Mouse (Mus musculus): Measurements from ENCODE around the gene Gimap9. TPM values are rescaled to one million over a fixed set of nuclear protein-coding genes. Genes with fewer than 3 reads are reported as not detected.

Gene Gimap9
- polyA plus RNA-seq, 1 experiment from 2014 or later = 1.7 TPM

DNA sequence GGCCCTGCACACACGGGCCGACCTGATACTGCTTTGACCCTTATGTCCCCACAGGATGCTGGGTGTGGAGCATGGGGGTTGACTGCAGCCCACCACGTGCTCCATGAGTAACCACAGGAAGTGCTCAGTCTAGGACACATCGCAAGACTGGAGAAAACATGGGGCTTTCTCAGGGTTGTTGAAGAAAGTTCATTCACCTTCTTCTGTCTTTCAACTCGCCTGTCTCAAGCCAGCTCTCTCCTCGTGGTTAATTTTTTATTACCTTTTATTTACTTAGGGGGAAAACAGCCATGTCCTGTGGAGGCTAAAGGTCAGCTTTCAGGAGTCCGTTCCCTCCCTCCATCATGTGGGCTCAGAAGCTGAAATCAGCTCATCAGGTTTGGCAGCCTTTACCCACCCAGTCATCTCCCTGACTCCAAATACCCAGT lies 9.8 kb upstream of the Gimap9 start:
- 75% methylated on average over 7 of the region's 7 CpGs for WGBS
- ATAC-seq (ENCODE audit: low FRiP score, low read depth) = no peak

DNA sequence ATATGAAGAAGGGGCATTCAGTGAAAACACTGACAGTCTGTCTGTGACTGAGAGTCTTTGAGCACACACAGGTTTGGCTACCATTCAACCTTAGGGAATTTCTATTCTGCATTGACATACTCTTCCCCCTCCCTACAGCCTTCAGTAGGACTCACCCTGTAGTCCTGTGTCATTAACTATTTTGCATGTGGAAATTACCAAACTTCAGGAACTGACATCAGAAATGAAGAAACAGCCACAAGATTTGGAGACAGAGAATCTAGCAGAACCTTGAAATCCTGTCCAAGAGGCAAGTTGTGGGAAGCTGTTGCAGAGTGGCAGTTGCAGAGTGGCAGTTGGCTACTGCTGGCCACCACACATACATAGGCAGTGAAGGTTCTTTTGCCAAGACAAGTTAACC lies 7.9 kb upstream of the Gimap9 start:
- H3K4me3 ChIP-seq = no peak overlapping the region
- H3K36me3 ChIP-seq = no peaks in the 10 kb centered on the region
- H3K27ac ChIP-seq (replicated peaks) = no peak overlapping the region
- H3K9me3 ChIP-seq = no peaks in the 10 kb centered on the region
- H3K4me2 ChIP-seq (replicated peaks) = no peak overlapping the region
- no peak for ATAC-seq (ENCODE audit: low FRiP score, low read depth)
- H3K27me3 ChIP-seq = no peaks in the 10 kb centered on the region
- no peaks in the 10 kb centered on the region for H3K4me1 ChIP-seq
- no peak overlapping the region for H3K9ac ChIP-seq (replicated peaks)

More for the DNA sequence above, 9.8 kb upstream of the Gimap9 start:
- no peaks in the 10 kb centered on the region for H3K27me3 ChIP-seq
- H3K36me3 ChIP-seq = no peaks in the 10 kb centered on the region
- H3K4me3 ChIP-seq = no peak overlapping the region
- no peaks in the 10 kb centered on the region for H3K4me1 ChIP-seq
- H3K9me3 ChIP-seq = no peaks in the 10 kb centered on the region
- H3K9ac ChIP-seq (replicated peaks) = no peak overlapping the region
- no peak overlapping the region for H3K27ac ChIP-seq (replicated peaks)
- H3K4me2 ChIP-seq (replicated peaks) = no peak overlapping the region

DNA sequence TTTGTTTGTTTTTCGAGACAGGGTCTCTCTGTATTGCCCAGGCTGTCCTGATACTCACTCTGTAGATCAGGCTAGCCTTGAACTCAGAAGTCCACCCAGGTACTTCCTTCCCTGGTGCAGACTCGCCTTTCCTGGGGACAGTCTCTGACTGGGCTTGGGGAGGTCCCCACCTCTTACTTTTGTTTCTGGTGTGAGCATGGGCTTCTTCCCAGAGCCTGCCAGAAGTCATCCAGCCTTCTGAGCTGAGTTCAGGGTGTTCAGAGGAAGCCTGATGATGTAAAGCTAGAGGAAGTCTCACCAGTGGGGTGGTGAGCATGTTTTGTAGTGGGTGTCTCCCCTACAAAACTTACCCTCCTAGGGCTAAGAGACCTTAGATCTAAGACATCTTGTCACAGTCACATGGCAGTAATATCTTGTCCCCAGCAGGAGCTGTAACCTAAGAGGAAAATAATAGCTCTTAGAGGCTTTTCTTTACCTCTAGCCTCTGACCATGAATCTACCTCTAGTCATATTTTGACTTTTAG lies 6.4 kb upstream of the Gimap9 start:
- Histone ChIP-seq H3K9ac (replicated peaks) (no peak overlapping the region), H3K4me3 (no peak overlapping the region), H3K27me3 (no peaks in the 10 kb centered on the region), H3K36me3 (no peaks in the 10 kb centered on the region), H3K4me1 (no peaks in the 10 kb centered on the region), H3K27ac (replicated peaks) (no peak overlapping the region), H3K4me2 (replicated peaks) (no peak overlapping the region), H3K9me3 (no peaks in the 10 kb centered on the region)
- 62% methylated on average over 2 of the region's 2 CpGs for WGBS
- ATAC-seq (ENCODE audit: low FRiP score, low read depth) = no peak

DNA sequence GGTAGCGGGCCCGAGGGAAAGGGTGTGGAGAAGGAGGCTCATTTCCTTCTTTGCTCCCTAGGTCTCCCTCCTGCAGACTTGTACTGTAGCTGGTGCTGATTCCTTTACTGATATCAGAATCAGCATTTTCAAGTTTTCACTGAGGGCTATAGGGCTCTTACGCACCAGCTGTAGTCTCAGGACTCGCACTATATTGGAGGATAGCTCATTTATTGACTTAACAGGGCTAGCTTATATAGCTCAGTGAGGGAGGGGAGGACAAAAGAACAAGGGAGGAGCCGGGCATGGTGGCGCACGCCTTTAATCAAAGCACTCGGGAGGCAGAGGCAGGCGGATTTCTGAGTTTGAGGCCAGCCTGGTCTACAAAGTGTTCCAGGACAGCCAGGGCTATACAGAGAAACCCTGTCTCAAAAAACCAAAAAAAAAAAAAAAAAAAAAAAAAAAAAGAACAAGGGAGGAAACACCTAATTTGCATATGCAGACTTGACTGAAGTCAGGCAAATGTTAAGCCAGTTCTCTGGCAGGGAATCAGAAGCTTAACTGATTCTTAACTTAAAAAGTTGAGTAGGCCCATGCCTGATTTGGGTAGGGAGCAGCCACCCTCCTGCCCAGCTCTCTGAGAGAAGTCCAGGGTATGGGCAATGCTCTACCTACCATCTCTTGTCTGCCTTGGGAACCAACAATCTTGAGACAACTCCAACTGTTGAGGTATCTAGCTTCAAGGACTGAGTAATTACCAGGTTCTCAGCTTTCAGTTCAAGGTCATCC lies 1.5 kb upstream of the Gimap9 start:
- Histone ChIP-seq H3K9ac (replicated peaks) (no peak overlapping the region), H3K36me3 (no peaks in the 10 kb centered on the region), H3K4me3 (no peak overlapping the region), H3K9me3 (no peaks in the 10 kb centered on the region), H3K27ac (replicated peaks) (no peak overlapping the region), H3K4me2 (replicated peaks) (no peak overlapping the region), H3K27me3 (no peaks in the 10 kb centered on the region), H3K4me1 (peaks cover 7% of the 10 kb centered on the region; the same call in 1 of the 2 replicates)
- WGBS = 93% methylated on average over 9 of the region's 9 CpGs
- ATAC-seq (ENCODE audit: low FRiP score, low read depth) = no peak

DNA sequence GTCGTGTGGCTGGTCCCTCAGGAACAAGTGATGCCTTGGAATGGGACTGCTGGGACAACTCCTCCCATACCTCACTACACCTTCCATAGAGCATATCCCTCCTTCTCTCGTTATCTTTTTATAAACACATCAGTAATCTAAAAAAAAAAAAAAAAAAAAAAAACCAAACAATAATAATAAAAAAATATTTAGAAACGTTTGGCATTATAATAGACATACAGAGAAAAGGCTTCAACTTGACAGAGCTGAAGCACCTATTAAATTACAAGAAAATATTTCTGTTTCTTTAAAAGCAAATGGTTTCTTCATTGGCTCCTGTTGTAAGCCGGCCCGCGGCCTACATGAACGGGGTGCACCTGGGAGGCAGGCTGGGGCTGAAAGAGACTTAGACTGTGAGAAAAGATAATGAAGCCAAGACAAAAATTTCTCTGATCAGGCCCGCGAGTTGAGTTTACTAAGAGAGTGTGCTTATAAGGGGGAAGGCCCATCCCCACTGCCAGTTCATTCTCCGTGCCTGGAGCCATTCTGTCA lies 464 bp upstream of the Gimap9 start:
- Histone ChIP-seq H3K9ac (replicated peaks) (no peak overlapping the region), H3K36me3 (no peaks in the 10 kb centered on the region), H3K27ac (replicated peaks) (no peak overlapping the region), H3K9me3 (no peaks in the 10 kb centered on the region), H3K4me1 (peaks cover 7% of the 10 kb centered on the region; the same call in 1 of the 2 replicates), H3K4me2 (replicated peaks) (peak overlapping the region; percentile 27; the same call in 1 of the 2 replicates), H3K27me3 (no peaks in the 10 kb centered on the region), H3K4me3 (no peak overlapping the region)
- 47% methylated on average over 10 of the region's 10 CpGs for WGBS
- no peak for ATAC-seq (ENCODE audit: low FRiP score, low read depth)

DNA sequence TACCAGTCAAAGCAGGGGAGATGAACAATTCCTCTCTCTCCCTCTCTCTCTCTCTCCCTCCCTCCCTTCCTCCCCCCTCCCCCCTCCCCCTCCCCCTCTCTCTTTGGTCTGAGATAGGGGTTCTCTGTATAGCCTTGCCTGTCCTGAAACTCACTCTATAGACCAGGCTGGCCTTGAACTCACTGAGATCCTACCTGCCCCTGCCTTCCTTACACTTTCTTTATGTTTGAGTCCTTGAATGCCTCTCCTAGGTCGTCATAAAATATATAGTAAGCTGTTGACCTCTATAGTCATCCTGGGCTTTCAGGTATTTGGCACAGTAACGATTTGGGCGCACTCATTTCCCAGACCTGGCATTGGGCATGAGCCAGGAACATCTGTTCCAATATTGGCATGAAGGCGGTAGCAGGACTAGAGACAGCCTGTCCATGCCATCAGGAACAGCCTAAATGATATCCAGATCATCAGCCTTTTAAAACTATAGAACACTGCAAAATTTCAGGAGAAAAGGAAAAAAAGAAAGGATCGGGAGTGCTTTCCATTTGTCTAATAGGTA lies 1.0 kb downstream of the Gimap9 start:
- H3K4me2 ChIP-seq (replicated peaks) = no peak overlapping the region
- no peaks in the 10 kb centered on the region for H3K9me3 ChIP-seq
- peaks cover 7% of the 10 kb centered on the region; the same call in 1 of the 2 replicates for H3K4me1 ChIP-seq
- H3K4me3 ChIP-seq = no peak overlapping the region
- H3K27ac ChIP-seq (replicated peaks) = no peak overlapping the region
- no peak for ATAC-seq (ENCODE audit: low FRiP score, low read depth)
- H3K9ac ChIP-seq (replicated peaks) = no peak overlapping the region
- no peaks in the 10 kb centered on the region for H3K36me3 ChIP-seq
- 90% methylated on average over 5 of the region's 5 CpGs for WGBS
- H3K27me3 ChIP-seq = no peaks in the 10 kb centered on the region

DNA sequence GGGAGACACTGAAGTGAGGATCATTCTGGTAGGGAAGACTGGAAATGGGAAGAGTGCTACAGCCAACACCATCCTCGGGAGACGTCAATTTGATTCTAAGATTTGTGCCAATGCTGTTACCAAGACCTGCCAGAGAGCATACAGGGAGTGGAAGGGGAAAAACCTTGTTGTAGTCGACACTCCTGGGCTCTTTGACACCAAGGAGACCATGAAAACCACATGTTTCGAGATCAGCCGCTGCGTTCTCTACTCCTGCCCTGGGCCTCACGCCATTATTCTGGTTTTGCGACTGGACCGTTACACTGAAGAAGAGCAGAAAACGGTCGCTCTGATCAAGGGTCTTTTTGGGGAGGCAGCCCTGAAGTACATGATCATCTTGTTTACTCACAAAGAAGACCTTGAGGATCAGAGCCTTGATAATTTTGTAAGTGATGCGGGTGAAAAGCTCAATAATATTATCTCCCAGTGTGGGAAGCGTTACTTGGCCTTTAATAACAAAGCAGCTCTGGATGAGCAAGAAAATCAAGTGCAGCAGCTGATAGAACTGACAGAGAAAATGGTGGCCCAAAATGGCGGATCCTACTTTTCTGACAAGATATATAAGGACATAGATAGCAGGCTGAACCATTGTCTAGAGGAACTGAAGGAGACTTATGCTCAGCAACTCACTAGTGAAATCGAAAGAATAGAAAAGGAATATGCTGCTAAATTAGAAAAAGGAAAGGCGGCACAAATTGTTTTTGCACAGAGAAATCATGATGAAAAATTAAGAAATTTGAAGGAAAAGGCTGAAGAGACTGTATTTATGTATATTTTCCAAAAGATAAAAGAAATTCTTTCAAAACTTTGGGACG lies 1.8 kb downstream of the Gimap9 start:
- WGBS = 93% methylated on average over 17 of the region's 17 CpGs
- no peak for ATAC-seq (ENCODE audit: low FRiP score, low read depth)
- no peak overlapping the region for H3K4me2 ChIP-seq (replicated peaks)

DNA sequence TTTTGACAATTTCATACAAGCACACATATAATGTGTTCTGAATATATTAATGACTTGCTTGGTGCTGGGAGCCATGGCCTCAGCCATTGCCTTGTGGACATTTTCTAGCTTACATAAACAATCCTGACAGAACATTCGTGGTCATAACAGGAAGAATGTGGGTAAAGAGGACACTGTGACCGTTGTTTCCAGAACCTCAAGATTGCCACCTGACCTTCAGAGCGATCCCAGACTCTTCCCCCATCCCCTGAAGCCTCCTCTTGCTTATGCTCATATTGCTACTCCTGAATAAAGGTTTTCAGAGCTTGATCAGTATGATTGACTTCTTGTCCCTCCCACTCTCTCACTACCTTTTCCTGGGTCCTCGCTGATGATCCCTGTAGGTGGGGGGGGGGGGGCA lies 2.5 kb downstream of the Gimap9 start:
- Histone ChIP-seq H3K9me3 (no peaks in the 10 kb centered on the region), H3K27me3 (no peaks in the 10 kb centered on the region), H3K4me2 (replicated peaks) (no peak overlapping the region), H3K27ac (replicated peaks) (no peak overlapping the region), H3K4me3 (no peak overlapping the region), H3K4me1 (peaks cover 7% of the 10 kb centered on the region; the same call in 1 of the 2 replicates), H3K36me3 (no peaks in the 10 kb centered on the region), H3K9ac (replicated peaks) (no peak overlapping the region)
- whole genome bisulfite sequencing = 92% methylated on average over 4 of the region's 4 CpGs
- no peak for ATAC-seq (ENCODE audit: low FRiP score, low read depth)

More for the DNA sequence above, 1.8 kb downstream of the Gimap9 start:
- Histone ChIP-seq H3K4me1 (peaks cover 7% of the 10 kb centered on the region; the same call in 1 of the 2 replicates), H3K9ac (replicated peaks) (no peak overlapping the region), H3K36me3 (no peaks in the 10 kb centered on the region), H3K27ac (replicated peaks) (no peak overlapping the region), H3K27me3 (no peaks in the 10 kb centered on the region), H3K9me3 (no peaks in the 10 kb centered on the region), H3K4me3 (no peak overlapping the region)

DNA sequence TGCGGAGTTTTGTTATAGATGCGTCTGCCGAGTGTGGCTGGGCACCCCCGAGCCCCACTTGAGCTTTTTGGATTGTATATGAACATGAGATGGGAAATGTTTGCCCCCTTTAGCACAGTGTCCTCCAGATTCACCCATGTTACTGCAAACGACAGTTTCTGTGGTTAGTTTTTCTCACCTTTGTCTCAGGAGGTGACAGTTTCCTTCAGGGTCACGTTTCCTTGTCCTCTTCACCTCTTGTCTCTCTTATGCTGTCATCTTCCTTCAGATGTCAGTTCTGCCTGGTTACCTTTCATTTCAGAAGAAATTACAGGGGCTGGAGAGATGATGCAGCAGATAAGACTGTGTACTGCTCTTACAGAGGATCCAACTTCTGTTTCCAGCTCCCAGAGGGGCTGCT lies 3.8 kb downstream of the Gimap9 start:
- H3K4me1 ChIP-seq = peaks cover 7% of the 10 kb centered on the region; the same call in 1 of the 2 replicates
- WGBS = 86% methylated on average over 6 of the region's 6 CpGs
- no peaks in the 10 kb centered on the region for H3K36me3 ChIP-seq
- no peak for ATAC-seq (ENCODE audit: low FRiP score, low read depth)
- H3K9ac ChIP-seq (replicated peaks) = no peak overlapping the region
- no peaks in the 10 kb centered on the region for H3K9me3 ChIP-seq
- H3K4me2 ChIP-seq (replicated peaks) = no peak overlapping the region
- H3K4me3 ChIP-seq = no peak overlapping the region
- H3K27ac ChIP-seq (replicated peaks) = no peak overlapping the region
- no peaks in the 10 kb centered on the region for H3K27me3 ChIP-seq

DNA sequence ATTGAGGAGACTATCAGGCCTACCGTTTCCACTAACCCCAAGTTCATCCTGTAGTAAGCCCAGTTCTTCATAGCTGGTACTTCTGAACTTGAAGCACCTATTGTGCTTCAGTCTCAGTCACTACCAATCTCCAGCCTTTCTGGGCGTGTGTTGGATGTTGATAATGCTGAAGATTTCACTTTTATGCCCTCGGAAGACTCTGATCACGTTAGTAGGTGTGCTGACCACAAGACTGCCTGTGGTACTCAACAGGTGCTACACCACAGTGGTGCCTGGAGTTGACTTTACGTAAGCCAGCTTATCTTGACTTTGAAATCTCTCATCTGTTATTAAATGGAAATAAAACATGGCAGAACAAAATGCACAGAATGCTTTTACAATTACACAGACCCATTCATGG lies 4.5 kb downstream of the Gimap9 start:
- no peak for ATAC-seq (ENCODE audit: low FRiP score, low read depth)
- H3K4me1 ChIP-seq = peaks cover 7% of the 10 kb centered on the region; the same call in 1 of the 2 replicates
- WGBS = 81% methylated on average over 5 of the region's 5 CpGs
- H3K4me3 ChIP-seq = no peak overlapping the region
- no peaks in the 10 kb centered on the region for H3K27me3 ChIP-seq
- no peak overlapping the region for H3K9ac ChIP-seq (replicated peaks)
- no peak overlapping the region for H3K4me2 ChIP-seq (replicated peaks)
- no peak overlapping the region for H3K27ac ChIP-seq (replicated peaks)
- H3K36me3 ChIP-seq = no peaks in the 10 kb centered on the region
- H3K9me3 ChIP-seq = no peaks in the 10 kb centered on the region

DNA sequence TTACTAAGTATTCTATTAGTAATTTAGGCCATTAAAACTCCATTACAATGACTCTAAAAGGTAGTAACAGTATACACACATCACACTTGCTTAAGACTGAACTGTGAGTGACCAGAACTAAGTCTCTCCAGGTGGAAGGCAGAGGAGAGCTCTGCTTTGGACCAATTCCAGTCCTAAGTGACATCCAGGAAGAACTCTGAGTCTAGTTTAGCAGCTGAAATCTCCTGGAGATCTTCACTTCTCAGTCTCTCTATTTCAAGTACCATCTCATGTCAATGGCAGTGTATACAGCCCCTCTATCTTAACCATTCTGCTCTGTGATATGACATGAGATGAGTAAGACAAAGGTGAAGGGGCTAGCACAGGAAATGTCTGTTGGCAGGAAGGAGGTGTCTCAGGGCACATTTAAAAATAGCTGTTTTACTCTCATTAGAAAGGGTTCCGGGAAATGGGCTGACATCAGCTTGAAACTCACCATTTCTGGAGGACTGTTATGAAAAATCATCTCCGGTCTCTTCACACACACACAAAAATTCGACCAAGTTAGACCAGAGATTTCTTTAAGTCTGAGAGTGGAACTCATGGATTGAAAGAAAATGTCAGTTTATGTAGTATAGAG lies 5.7 kb downstream of the Gimap9 start:
- ATAC-seq (ENCODE audit: low FRiP score, low read depth) = no peak
- no peaks in the 10 kb centered on the region for H3K36me3 ChIP-seq
- no peak overlapping the region for H3K4me3 ChIP-seq
- WGBS = 83% methylated on average over 3 of the region's 3 CpGs
- no peaks in the 10 kb centered on the region for H3K4me1 ChIP-seq
- no peaks in the 10 kb centered on the region for H3K27me3 ChIP-seq
- no peak overlapping the region for H3K9ac ChIP-seq (replicated peaks)
- no peak overlapping the region for H3K27ac ChIP-seq (replicated peaks)
- no peaks in the 10 kb centered on the region for H3K9me3 ChIP-seq
- no peak overlapping the region for H3K4me2 ChIP-seq (replicated peaks)

Measured in midbrain, embryonic 12.5 days (tissue).